Mouse (Mus musculus) embryonic facial prominence, embryonic 15.5 days (tissue): ENCODE results near the gene Gm48551. TPM values are rescaled to one million over a fixed set of nuclear protein-coding genes. Genes with fewer than 3 reads are reported as not detected.

Experiments
- ATAC-seq: fragments of 200-750 bp; cut with Nextera tagmentation; 2 replicates; pipeline ENCODE4 v1.8.0; 2017; ENCODE audit warnings: low read depth, moderate TSS enrichment; ENCODE audit not compliant: insufficient number of reproducible peaks, low FRiP score, low TSS enrichment
- H3K27ac ChIP-seq: fragments of 300-500 bp; sonication (generic); replicated peaks from 2 replicates; pipeline ENCODE4 v1.5.1; 2015; ENCODE audit warnings: mild to moderate bottlenecking, inconsistent platforms
- H3K27me3 ChIP-seq: fragments of 300-500 bp; sonication (generic); 2 replicates; pipeline ENCODE4 v1.6.1; 2015; ENCODE audit warnings: inconsistent platforms
- H3K36me3 ChIP-seq: fragments of 300-500 bp; sonication (generic); 2 replicates; pipeline ENCODE4 v1.6.1; 2015; ENCODE audit warnings: mild to moderate bottlenecking, inconsistent platforms
- H3K4me1 ChIP-seq: fragments of 300-500 bp; sonication (generic); 2 replicates; pipeline ENCODE4 v1.6.1; 2015; ENCODE audit warnings: inconsistent platforms
- H3K4me2 ChIP-seq: fragments of 300-500 bp; sonication (generic); replicated peaks from 2 replicates; pipeline ENCODE4 v1.6.1; 2015; ENCODE audit warnings: mild to moderate bottlenecking, inconsistent platforms
- H3K4me3 ChIP-seq: fragments of 300-500 bp; sonication (generic); replicated peaks from 2 replicates; pipeline ENCODE4 v1.5.1; 2015; ENCODE audit warnings: mild to moderate bottlenecking, inconsistent platforms
- H3K9ac ChIP-seq: fragments of 300-500 bp; sonication (generic); 2 replicates; pipeline ENCODE4 v1.6.1; 2015; ENCODE audit warnings: inconsistent platforms
- H3K9me3 ChIP-seq: fragments of 300-500 bp; sonication (generic); replicated peaks from 2 replicates; pipeline ENCODE4 v1.6.1; 2016; ENCODE audit warnings: inconsistent platforms
- WGBS: fragments of 180-500 bp; shearing (Covaris S2); methylation state at CpG from one replicate; pipeline ENCODE4 v1.1.7; 2015; 5-methylcytosine and 5-hydroxymethylcytosine counted together
- polyA plus RNA-seq: library from polyadenylated mRNA; unstranded; fragments of >200 nt; fragmentation: Nextera tagmentation; extraction: Ambion mirVana; gene quantifications from 2 replicates; pipeline ENCODE4 v1.2.1, GENCODE M21; 2015

The Gm48551 gene
- polyA plus RNA-seq, 1 experiment from 2014 or later, result 3.1 TPM

DNA sequence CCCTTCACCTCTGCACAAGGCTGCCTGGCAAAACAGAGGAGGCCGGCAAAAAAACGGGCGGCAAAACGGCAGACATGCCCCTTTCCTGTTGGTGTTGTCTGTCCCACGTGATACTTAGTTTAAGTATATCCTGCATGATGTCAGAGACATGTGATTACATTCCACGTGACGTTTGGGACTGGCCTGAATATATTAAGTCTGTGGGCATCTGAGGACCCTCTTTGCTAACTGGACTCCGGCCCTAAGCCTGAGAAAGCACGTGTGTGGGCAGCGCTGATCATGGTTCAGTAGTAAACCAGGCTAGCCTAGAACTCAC, 16.9 kb downstream of the Gm48551 start:
- Histone ChIP-seq H3K9me3 (no peaks in the 10 kb centered on the region), H3K4me2 (no peak overlapping the region), H3K27ac (peak overlapping the region; percentile 90), H3K27me3 (no peaks in the 10 kb centered on the region), H3K9ac (no peak overlapping the region; the same call in 1 of the 2 replicates), H3K4me1 (peaks cover 57% of the 10 kb centered on the region), H3K36me3 (peaks cover 68% of the 10 kb centered on the region), H3K4me3 (no peak overlapping the region)
- ATAC-seq, result no peak
- WGBS, result 38% methylated on average over 10 of the region's 10 CpGs

DNA sequence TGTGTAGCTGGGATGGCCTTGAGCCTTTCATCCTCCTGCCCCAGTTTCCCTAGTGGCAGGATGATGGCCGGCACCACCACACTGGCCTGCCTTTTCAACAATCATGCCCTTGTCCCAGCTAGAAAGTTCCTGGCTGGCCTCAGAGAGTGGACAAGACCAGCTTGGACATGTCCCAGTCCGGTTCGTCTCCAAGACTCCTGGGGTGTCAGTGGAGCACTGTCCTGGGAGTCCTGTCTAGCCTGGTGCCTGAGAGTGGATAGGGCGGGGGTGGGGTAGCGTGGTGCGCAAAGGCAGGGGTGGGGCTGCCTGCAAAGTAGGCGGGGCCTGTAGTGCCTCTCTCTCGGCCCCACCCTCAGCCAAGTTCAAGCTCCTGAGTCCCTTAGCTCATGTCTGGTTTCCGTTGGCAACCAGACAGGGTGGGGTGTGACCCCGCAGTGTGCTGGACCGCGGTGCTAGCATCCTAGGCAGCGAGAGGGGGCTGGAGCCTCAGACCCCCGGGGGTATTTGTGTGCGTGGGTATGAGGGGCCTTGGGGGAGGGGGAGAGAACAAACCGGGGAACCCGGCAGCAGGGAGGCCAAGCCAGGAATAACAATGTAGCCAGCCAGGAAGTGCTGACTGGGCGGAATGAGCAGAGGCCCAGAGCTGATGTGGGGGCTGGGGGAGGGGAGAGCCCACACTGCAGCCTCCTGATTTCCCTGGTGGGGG, 17.4 kb downstream of the Gm48551 start:
- peaks cover 56% of the 10 kb centered on the region for H3K4me1 ChIP-seq
- peak; percentile 87 for ATAC-seq
- H3K9me3 ChIP-seq, result no peaks in the 10 kb centered on the region
- 9% methylated on average over 18 of the region's 18 CpGs for WGBS
- no peak overlapping the region; the same call in 1 of the 2 replicates for H3K9ac ChIP-seq
- H3K36me3 ChIP-seq, result peaks cover 69% of the 10 kb centered on the region
- H3K4me2 ChIP-seq, result peak overlapping the region; percentile 31; the same call in 1 of the 2 replicates
- H3K4me3 ChIP-seq, result no peak overlapping the region; the same call in 1 of the 2 replicates
- H3K27me3 ChIP-seq, result no peaks in the 10 kb centered on the region
- H3K27ac ChIP-seq, result peak overlapping the region; percentile 90

GRCm38 (mm10) chr10:81402227-81402765, 18.0 kb downstream of the Gm48551 start:
- Histone ChIP-seq H3K4me3 (no peak overlapping the region; the same call in 1 of the 2 replicates), H3K4me1 (peaks cover 60% of the 10 kb centered on the region), H3K4me2 (peak overlapping the region; percentile 31; the same call in 1 of the 2 replicates), H3K9me3 (no peaks in the 10 kb centered on the region), H3K27ac (peak overlapping the region; percentile 90), H3K9ac (no peak overlapping the region), H3K36me3 (peaks cover 72% of the 10 kb centered on the region), H3K27me3 (no peaks in the 10 kb centered on the region)
- WGBS, result 21% methylated on average over 7 of the region's 7 CpGs
- ATAC-seq, result no peak; the same call in 1 of the 2 replicates

GRCm38 (mm10) chr10:81403511-81403910, 19.2 kb downstream of the Gm48551 start:
- H3K4me1 ChIP-seq, result peaks cover 66% of the 10 kb centered on the region
- H3K9ac ChIP-seq, result no peak overlapping the region
- H3K4me2 ChIP-seq, result no peak overlapping the region
- peaks cover 70% of the 10 kb centered on the region for H3K36me3 ChIP-seq
- no peak for ATAC-seq
- H3K27me3 ChIP-seq, result no peaks in the 10 kb centered on the region
- no peaks in the 10 kb centered on the region for H3K9me3 ChIP-seq
- WGBS, result 62% methylated on average over 10 of the region's 10 CpGs
- H3K27ac ChIP-seq, result peak overlapping the region; percentile 90
- no peak overlapping the region for H3K4me3 ChIP-seq

DNA sequence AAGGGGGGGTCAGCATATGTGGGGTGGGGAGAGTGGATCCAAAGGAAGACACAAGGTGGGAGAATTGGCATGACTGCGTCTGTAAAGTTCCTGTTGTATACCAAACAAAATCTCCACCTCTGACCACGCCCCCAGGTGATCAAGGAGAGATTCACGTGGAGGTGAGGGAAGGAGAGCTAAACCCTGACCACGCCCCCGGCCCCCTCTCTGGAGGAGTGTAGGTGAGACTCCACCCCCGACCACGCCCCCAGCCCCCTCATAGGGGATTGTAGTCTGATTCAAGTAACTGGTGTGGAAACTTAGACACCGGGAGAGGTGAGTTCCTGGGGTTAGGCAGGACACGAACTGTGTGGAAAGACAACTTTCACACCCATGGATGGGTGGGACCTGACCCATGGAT, 19.8 kb downstream of the Gm48551 start:
- H3K9ac ChIP-seq, result no peak overlapping the region
- no peaks in the 10 kb centered on the region for H3K27me3 ChIP-seq
- no peak for ATAC-seq
- no peaks in the 10 kb centered on the region for H3K9me3 ChIP-seq
- peak overlapping the region; percentile 90; the same call in 1 of the 2 replicates for H3K27ac ChIP-seq
- no peak overlapping the region for H3K4me2 ChIP-seq
- H3K4me3 ChIP-seq, result no peak overlapping the region
- peaks cover 71% of the 10 kb centered on the region for H3K36me3 ChIP-seq
- peaks cover 72% of the 10 kb centered on the region for H3K4me1 ChIP-seq
- 21% methylated on average over 9 of the region's 9 CpGs for WGBS

DNA sequence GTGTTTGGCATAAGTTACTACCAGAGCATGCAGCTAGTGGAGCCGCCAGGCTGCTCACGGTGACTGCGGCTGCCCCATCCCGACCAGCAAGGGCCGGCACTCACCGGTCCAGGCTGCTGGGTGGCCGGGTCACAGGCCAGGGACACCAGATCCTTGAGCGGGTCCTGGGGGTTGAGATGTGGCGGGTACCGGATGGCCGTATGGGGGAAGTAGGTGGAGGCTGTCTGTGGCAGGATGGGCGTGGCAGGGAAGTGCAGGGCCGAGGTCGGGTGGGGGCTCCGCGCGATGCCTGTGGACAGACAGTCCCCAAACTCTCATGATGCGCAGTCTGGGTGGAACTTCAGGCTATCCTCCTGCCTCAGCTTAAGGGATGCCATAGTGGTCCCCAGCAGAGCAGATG, 20.5 kb downstream of the Gm48551 start:
- WGBS, result 72% methylated on average over 18 of the region's 18 CpGs
- no peak for ATAC-seq
- H3K9me3 ChIP-seq, result no peaks in the 10 kb centered on the region
- no peak overlapping the region for H3K9ac ChIP-seq
- peaks cover 65% of the 10 kb centered on the region for H3K36me3 ChIP-seq
- H3K27ac ChIP-seq, result no peak overlapping the region
- no peak overlapping the region for H3K4me3 ChIP-seq
- peaks cover 78% of the 10 kb centered on the region for H3K4me1 ChIP-seq
- no peaks in the 10 kb centered on the region for H3K27me3 ChIP-seq
- no peak overlapping the region for H3K4me2 ChIP-seq

DNA sequence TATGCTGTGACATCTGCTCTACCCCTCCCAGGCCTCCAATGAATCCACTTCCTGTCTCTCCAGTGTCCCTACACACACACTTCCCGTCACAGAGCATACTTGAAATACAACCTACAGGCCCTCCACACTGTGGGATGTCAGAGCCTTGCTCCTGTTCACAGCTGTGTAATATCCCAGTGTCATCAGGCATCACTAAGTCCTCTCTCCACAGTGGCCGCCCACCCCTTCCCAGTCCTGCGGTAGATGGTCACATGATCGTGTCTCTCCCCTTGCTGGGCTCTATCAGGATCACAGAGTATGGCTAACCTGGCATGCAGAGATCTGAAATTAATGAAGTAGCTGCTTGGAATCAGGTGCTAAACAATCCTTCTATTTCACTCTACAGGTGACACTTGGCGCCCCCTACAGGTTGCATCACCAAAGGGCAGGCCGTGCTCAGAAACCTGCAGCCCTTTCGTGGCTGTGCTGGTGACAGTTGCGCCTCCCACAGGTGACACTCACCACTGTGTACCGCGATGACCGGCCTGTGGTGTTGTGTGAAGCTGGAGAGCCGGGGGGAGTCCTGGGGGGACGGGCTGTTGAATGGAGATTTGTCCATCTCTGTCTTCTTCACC, 21.4 kb downstream of the Gm48551 start:
- H3K27me3 ChIP-seq, result no peaks in the 10 kb centered on the region
- 49% methylated on average over 13 of the region's 13 CpGs for WGBS
- peaks cover 58% of the 10 kb centered on the region for H3K36me3 ChIP-seq
- no peak overlapping the region; the same call in 1 of the 2 replicates for H3K27ac ChIP-seq
- no peaks in the 10 kb centered on the region for H3K9me3 ChIP-seq
- no peak for ATAC-seq
- H3K9ac ChIP-seq, result no peak overlapping the region
- H3K4me2 ChIP-seq, result no peak overlapping the region
- H3K4me1 ChIP-seq, result peaks cover 84% of the 10 kb centered on the region
- no peak overlapping the region for H3K4me3 ChIP-seq

DNA sequence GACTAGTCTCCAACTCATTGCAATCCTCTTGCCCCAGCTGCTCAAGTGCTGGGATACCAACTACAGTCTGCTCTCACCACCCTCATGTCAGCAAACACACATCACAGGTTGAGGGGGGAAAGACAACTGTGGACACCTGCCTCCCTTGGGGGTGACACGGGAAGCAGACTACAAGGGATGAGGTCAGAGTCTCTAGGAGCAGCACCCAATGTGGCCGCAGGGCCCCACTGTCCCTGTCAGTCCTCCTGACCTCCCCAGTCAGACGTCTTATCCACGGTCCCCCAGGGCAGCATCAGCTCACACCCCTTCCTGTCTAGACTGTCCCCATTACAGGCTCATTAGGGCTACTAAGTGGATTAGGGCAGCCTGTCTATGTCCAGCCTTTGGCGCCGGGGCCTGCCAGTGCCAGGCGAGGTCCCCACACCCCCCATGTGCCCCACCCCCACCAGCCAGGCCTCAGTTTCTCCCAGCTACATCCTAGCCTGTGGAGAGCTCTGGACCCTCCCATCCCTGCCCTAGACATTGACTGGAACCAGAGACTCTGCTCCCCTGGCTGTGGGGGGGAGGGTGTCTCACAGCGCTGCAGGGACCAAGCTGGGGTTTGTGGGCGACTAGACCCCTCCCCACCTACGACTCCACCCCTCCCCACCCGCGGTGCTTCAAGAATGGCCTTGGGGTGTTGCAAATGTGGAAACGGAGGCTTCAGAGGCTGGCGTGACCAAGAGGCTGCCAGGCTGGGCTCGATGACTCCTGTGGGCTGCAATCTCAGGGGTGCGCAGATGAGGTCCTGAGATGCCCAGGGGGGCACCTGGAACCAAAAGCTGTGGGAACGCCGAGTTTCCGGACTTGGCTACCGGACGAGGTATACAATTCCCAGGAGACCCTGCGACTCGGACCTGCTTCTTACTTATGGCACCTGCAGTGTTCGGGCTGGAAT, 22.5 kb downstream of the Gm48551 start:
- peaks cover 84% of the 10 kb centered on the region for H3K4me1 ChIP-seq
- WGBS, result 32% methylated on average over 24 of the region's 24 CpGs
- no peak overlapping the region for H3K9ac ChIP-seq
- peak overlapping the region; percentile 21 for H3K4me2 ChIP-seq
- peak overlapping the region; percentile 5; the same call in 1 of the 2 replicates for H3K27ac ChIP-seq
- no peak for ATAC-seq
- H3K4me3 ChIP-seq, result peak overlapping the region; percentile 19
- H3K36me3 ChIP-seq, result peaks cover 59% of the 10 kb centered on the region
- H3K27me3 ChIP-seq, result no peaks in the 10 kb centered on the region
- no peaks in the 10 kb centered on the region for H3K9me3 ChIP-seq

GRCm38 (mm10) chr10:81407539-81408423, 23.5 kb downstream of the Gm48551 start:
- Histone ChIP-seq H3K9me3 (no peaks in the 10 kb centered on the region), H3K4me3 (peak overlapping the region; percentile 19), H3K9ac (no peak overlapping the region), H3K27me3 (no peaks in the 10 kb centered on the region), H3K27ac (peak overlapping the region; percentile 5), H3K4me2 (peak overlapping the region; percentile 21), H3K4me1 (peaks cover 84% of the 10 kb centered on the region), H3K36me3 (peaks cover 60% of the 10 kb centered on the region)
- 25% methylated on average over 31 of the region's 31 CpGs for WGBS
- ATAC-seq, result no peak

DNA sequence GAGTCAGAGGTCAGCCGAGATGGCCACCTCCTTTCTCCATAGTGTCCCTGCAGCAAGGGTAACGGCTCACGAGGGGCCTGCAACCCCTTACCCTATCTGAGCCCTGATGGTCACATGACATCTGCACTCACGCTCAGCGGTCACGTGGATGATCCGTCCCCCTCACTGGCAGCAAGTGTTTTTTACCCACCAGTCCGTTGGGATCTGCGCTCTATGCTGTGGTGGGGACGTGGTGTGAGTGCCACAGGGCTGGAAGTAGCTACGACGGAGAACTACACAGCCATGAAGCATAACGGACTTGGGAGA, 24.1 kb downstream of the Gm48551 start:
- Histone ChIP-seq H3K36me3 (peaks cover 64% of the 10 kb centered on the region), H3K4me1 (peaks cover 84% of the 10 kb centered on the region), H3K9me3 (no peaks in the 10 kb centered on the region), H3K4me3 (no peak overlapping the region), H3K4me2 (no peak overlapping the region), H3K9ac (no peak overlapping the region), H3K27ac (peak overlapping the region; percentile 60; the same call in 1 of the 2 replicates), H3K27me3 (no peaks in the 10 kb centered on the region)
- ATAC-seq, result no peak
- WGBS, result 54% methylated on average over 13 of the region's 13 CpGs
